Mouse (Mus musculus) left cerebral cortex, postnatal 4 days (tissue): ENCODE data around the gene Nckap5. TPM values are rescaled to one million over a fixed set of nuclear protein-coding genes. Genes with fewer than 3 reads are reported as not detected.

Source experiments
- DNase-seq: peaks from one replicate; pipeline ENCODE4 v3.0.0-alpha.2; 2022
- intact Hi-C: fragments of 180-260 bp; cut with DNase I; formaldehyde crosslinking; loops from one replicate; pipeline ENCODE4 v1.15.1; 2025
- total RNA-seq, 2 experiments: library from RNA; stranded (reverse); gene quantifications; 2 replicates each; pipeline ENCODE4 v1.2.3; 2021

The Nckap5 gene
- total RNA-seq, 2 experiments from 2014 or later, result 25.5 to 25.8 TPM

GRCm38 (mm10) chr1:126719733-126720348 lies 110.8 kb downstream of the Nckap5 start:
- no peak for DNase-seq
- intact Hi-C loops, result loop anchor here (10.0 kb wide), 1 partner anchor 255 kb away; no protein-coding TSS in a partner anchor

- DNase-seq, result no peak
- intact Hi-C loops, result no loop called here
Measured at GRCm38 (mm10) chr1:126706611-126707010, 124.0 kb downstream of the Nckap5 start.

GRCm38 (mm10) chr1:126700978-126701320 lies 129.7 kb downstream of the Nckap5 start:
- intact Hi-C loops, result no loop called here
- DNase-seq, result no peak

GRCm38 (mm10) chr1:126700063-126700977 lies 130.3 kb downstream of the Nckap5 start:
- intact Hi-C loops, result no loop called here
- DNase-seq, result no peak

DNA sequence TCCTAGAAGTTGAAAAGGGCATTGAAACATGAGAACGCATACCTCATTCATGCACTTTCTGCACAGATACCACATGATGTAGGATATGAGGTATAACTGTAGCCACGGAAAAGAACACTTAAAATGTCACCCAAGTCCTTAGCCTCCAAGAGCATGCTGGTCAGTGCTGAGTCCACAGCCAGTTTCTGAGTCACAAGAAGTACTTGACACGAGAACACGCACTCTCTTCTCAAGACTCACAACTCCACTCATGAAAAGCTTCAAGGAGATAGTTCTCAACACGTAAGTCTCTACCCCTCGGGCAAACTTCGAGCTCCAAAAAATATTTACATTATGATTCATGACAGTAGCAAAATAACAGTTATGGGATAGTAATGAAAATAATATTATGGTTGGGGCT lies 137.0 kb downstream of the Nckap5 start:
- DNase-seq, result no peak
- intact Hi-C loops, result no loop called here

DNA sequence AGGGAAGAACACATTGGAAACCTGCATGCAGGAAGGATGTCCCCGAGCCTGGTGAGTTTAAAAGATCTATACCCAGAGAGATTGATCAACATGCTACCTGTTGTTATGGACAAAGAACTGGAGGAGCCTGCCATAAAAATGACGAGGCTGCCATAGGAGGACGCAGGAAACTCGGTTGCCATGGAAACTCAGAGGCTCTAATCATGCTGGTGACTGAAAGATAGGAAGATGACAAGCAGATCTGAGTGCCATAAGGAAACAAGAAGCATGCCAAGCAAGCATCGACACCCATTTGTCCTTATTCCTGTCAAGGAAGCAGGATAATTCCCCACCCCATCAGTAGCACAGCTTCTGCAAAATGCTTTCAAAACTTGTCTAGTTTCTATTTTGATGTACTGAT lies 142.0 kb downstream of the Nckap5 start:
- DNase-seq, result no peak
- intact Hi-C loops, result no loop called here

DNA sequence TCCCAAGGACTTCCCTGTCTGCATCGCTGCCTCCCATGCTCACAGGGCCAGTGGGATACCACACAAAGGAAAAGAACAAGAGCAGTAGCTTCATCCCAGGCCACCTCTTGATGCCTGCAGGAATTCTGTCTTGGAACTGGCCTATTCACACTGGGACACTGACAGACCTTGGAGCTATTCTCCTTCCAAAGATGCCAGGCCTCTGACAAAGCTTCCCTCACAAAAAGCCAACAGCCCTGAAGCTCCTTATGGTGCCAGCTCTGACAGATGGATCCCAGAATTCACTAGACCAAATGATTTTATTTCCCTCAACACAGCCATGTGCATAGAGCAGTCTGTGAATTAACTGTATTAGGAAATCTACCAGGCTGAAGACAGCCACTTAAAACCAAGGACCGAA lies 143.9 kb downstream of the Nckap5 start:
- DNase-seq, result peak; percentile 63
- intact Hi-C loops, result no loop called here

DNA sequence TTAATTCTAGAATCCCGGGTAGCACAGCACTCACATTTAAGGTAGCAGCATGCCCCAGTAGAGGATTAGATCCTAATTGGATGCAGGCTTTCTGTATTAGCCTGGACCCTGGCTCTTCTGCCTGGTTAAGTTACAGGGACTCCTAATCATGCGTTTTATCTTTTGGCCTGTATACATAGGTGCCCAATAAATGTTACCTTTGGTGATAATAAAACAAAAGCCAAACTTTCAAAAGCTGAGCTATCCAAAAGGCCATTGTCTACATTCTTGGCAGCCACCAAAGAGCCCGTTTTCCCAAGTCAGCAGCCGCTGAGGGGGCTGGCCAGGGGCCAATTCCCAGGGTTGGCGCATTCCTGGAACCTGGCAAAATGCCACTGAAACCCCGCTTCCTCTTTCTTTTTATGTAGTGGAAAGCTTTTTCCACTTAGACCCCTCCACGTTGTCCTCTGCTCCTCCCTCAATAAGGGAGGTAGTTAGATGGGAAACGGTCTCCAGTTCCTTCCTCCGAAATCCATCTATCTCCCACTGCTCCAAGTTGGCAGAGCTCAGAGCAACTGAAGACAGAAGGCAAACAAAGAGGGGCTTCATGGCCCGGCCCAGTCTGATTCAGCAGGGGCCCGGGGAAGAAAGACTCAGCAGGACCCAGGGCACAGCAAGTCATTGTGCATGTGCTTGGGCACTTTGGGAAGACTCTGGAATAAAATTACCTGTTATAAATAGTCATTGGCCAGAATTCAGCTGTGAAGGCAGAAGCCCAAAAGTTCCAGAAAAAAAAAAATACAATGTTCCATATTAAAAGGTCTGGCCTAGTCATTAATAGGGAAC lies 146.8 kb downstream of the Nckap5 start:
- intact Hi-C loops, result no loop called here
- DNase-seq, result peak; percentile 89

- DNase-seq, result no peak
- intact Hi-C loops, result no loop called here
Measured at GRCm38 (mm10) chr1:126681773-126682172, 148.8 kb downstream of the Nckap5 start.

DNA sequence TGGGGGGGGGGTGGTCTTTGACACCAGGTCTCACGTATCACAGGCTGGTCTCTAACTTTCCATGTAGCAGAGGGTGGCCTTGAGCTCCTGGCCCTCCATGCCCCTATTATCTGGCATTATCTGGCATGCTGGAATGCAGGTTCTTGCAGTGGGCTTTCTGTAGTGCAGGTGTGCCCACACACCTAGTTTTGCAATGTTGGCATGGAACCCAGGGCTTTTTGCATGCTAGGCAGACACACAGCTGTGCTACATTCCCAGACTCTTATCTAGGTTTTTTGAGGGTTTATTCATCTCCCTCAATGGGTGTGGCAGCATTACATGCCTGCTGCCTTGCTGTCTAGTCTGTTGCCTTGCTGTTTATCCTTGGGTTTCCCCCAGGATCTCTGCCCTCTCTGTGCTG lies 151.3 kb downstream of the Nckap5 start:
- intact Hi-C loops, result no loop called here

GRCm38 (mm10) chr1:126677280-126677679 lies 153.3 kb downstream of the Nckap5 start:
- no peak for DNase-seq
- intact Hi-C loops, result no loop called here

More for the DNA sequence above, 151.3 kb downstream of the Nckap5 start:
- DNase-seq, result no peak

- intact Hi-C loops, result no loop called here
- DNase-seq, result no peak
Measured at GRCm38 (mm10) chr1:126676769-126677168, 153.8 kb downstream of the Nckap5 start.

DNA sequence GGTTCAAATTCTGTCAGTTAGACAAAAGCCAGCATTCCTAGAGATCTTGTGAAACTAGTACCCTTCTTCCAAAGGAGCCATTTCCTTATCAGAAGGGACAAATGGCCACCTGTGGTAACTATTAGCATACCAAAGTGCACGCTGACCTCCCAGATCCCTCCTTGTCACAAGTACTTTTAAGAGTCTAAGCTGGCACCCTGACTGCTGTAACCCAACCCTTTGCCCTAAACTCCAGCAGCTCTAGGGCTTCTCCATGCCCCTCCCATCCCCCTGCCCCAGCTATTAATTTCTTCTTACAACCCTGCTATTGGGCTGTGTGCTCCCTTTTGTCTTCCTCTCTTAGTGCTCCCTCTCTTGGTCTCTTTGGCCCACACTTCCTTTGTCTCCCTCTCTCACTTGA lies 155.5 kb downstream of the Nckap5 start:
- DNase-seq, result no peak
- intact Hi-C loops, result no loop called here

- DNase-seq, result no peak
- intact Hi-C loops, result no loop called here
Measured at GRCm38 (mm10) chr1:126673238-126673637, 157.4 kb downstream of the Nckap5 start.

GRCm38 (mm10) chr1:126670507-126670906 lies 160.1 kb downstream of the Nckap5 start:
- intact Hi-C loops, result no loop called here
- no peak for DNase-seq

DNA sequence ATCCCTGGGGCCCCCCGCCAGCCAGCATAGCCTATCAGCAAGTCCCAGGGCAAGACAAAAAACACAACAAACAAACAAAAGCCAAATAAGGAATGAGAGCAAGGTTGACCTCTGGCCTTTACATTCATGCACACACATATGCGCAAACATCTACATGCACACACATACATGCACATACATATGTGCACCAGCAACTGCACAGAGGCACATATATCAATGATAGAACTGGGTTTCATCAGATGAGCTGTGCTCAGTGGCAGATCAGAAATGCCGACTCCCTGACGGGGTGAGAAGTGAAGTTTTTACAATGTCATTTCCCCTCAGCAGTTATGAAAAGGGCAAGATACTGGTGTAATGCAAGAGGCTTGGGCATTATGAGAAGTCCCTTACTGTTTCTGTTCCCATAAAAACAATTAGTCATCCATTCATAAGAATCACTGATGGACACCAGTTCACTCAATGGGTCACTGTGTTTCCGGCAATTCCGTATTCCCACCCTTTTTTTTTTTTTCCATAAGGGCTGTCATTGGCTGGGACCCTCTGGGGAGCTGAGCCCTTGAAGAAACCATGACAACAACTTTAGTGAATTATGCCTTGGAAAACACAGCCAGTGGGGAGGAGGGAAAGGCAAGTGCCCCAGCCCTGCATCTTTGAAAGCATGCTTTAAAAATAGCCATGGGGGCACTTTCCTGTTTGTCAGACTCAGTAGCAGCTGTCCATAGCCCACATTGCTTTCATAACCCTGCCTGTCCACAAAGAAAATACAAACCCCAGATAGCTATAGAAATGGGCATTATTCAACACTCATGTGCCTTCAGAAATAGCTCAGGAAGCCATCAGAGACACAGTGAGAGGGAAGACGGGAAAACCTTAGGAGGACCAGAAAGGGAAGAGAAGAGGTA lies 170.2 kb downstream of the Nckap5 start:
- intact Hi-C loops, result no loop called here
- no peak for DNase-seq

- intact Hi-C loops, result no loop called here
- DNase-seq, result no peak
Measured at GRCm38 (mm10) chr1:126658731-126659130, 171.9 kb downstream of the Nckap5 start.

DNA sequence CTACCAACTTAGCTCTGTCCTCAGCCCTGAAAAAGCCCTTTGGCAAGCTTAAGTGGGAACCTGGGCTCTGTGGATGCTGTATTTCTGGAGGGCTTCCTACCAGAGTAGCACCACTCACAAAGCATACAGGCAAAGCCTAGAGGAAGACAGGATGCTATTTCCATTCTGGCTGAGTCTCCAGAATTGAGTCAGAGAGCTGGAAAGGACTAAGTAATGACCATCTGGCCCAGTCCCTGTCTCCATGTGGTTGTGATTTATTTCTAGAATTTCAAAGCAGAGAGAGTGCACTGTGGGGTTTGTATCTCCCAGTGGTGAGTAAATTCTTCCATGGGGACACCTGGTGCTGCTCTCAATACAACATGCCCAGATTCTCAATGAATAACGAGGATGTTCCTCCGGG lies 174.4 kb downstream of the Nckap5 start:
- DNase-seq, result no peak

GRCm38 (mm10) chr1:126652085-126652484 lies 178.5 kb downstream of the Nckap5 start:
- intact Hi-C loops, result no loop called here
- no peak for DNase-seq

More for the DNA sequence above, 174.4 kb downstream of the Nckap5 start:
- intact Hi-C loops, result no loop called here

DNA sequence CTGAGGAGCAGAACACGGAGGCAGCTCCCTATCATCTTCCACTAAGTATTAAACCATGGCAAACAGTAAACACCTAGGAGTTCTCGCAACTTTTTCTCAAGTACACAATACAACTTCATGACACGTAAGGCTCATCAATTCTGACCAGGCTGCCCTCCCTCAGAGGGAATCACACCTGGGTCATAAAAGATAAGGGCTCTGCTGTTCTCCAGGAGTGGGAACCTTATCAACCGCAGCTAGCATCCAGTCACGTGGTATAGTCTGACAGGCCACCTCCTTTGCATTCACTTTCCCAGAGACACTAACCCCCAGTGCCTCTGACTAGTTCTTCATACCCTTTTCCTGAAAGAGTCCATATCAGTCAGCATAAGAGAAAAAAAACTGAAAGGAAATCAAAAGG lies 179.8 kb downstream of the Nckap5 start:
- DNase-seq, result no peak
- intact Hi-C loops, result no loop called here
